Mouse (Mus musculus): ENCODE data around the gene Klf12.

Klf12 gene

GRCm38 (mm10) chr14:100017219-100017618 is 267.3 kb downstream of the Klf12 start:
- DNase-seq, result no peak

GRCm38 (mm10) chr14:100010525-100010924 is 274.0 kb downstream of the Klf12 start:
- no peak for DNase-seq

- DNase-seq, result peak in 1 of 2 experiments; percentile 9
Observed at GRCm38 (mm10) chr14:100009790-100010382, 274.6 kb downstream of the Klf12 start.

- DNase-seq, result no peak
Observed at GRCm38 (mm10) chr14:99983510-99983909, 301.0 kb downstream of the Klf12 start.

- DNase-seq, result no peak
Observed at GRCm38 (mm10) chr14:99981209-99981608, 303.3 kb downstream of the Klf12 start.

- DNase-seq, result no peak
Observed at GRCm38 (mm10) chr14:99967920-99968319, 316.6 kb downstream of the Klf12 start.

GRCm38 (mm10) chr14:99960500-99961229 is 323.8 kb downstream of the Klf12 start:
- DNase-seq, result no peak

- no peak for DNase-seq
Observed at GRCm38 (mm10) chr14:99955133-99955532, 329.3 kb downstream of the Klf12 start.

- DNase-seq, result no peak
Observed at GRCm38 (mm10) chr14:99944221-99945108, 340.0 kb downstream of the Klf12 start.

- peak; percentile 13 to 22 for DNase-seq
Observed at GRCm38 (mm10) chr14:99943156-99943555, 341.3 kb downstream of the Klf12 start.

- DNase-seq, result no peak
Observed at GRCm38 (mm10) chr14:99933456-99933855, 351.0 kb downstream of the Klf12 start.

GRCm38 (mm10) chr14:99931879-99932278 is 352.6 kb downstream of the Klf12 start:
- DNase-seq, result peak in 1 of 2 experiments; percentile 53

GRCm38 (mm10) chr14:99911912-99912311 is 372.6 kb downstream of the Klf12 start:
- no peak for DNase-seq

- no peak for DNase-seq
Observed at GRCm38 (mm10) chr14:99910876-99911275, 373.6 kb downstream of the Klf12 start.

- DNase-seq, result no peak
Observed at GRCm38 (mm10) chr14:99900902-99901301, 383.6 kb downstream of the Klf12 start.

- no peak for DNase-seq
Observed at GRCm38 (mm10) chr14:99898861-99899260, 385.6 kb downstream of the Klf12 start.

GRCm38 (mm10) chr14:99894708-99895383 is 389.6 kb downstream of the Klf12 start:
- DNase-seq, result peak in 1 of 2 experiments; percentile 31

- DNase-seq, result no peak
Observed at GRCm38 (mm10) chr14:99894062-99894461, 390.4 kb downstream of the Klf12 start.

GRCm38 (mm10) chr14:99886503-99886902 is 398.0 kb downstream of the Klf12 start:
- DNase-seq, result no peak

- no peak for DNase-seq
Observed at GRCm38 (mm10) chr14:99885562-99885961, 398.9 kb downstream of the Klf12 start.

GRCm38 (mm10) chr14:99885128-99885527 is 399.4 kb downstream of the Klf12 start:
- DNase-seq, result no peak

- no peak for DNase-seq
Observed at GRCm38 (mm10) chr14:99876791-99877578, 407.5 kb downstream of the Klf12 start.
